Mouse (Mus musculus): ENCODE measurements around the gene Trim8. TPM values are rescaled to one million over a fixed set of nuclear protein-coding genes. Genes with fewer than 3 reads are reported as not detected.

Trim8 gene
- total RNA-seq, 4 experiments from 2014 or later = 22.0 to 24.0 (median 22.7) TPM

DNA sequence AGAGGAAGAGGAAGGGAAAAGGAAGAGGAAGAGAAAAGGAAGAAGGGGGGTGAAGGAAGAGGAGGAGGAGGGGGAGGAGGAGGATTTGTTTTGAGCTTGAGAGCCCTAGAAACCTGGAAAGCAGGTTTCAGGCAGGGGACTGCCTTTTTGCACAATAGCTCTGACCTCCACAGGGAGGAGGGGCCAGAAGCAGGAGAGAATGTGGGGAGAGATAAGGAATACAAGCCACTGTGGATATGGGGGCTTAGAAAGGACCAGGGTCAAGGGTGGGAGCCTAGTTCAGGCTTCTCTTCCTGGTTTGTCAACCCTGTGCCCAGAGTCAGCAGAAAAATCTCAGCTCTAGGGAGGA lies 21.6 kb downstream of the Trim8 start:
- no peak for DNase-seq (ENCODE audit: low spot score in 2 of 2)

DNA sequence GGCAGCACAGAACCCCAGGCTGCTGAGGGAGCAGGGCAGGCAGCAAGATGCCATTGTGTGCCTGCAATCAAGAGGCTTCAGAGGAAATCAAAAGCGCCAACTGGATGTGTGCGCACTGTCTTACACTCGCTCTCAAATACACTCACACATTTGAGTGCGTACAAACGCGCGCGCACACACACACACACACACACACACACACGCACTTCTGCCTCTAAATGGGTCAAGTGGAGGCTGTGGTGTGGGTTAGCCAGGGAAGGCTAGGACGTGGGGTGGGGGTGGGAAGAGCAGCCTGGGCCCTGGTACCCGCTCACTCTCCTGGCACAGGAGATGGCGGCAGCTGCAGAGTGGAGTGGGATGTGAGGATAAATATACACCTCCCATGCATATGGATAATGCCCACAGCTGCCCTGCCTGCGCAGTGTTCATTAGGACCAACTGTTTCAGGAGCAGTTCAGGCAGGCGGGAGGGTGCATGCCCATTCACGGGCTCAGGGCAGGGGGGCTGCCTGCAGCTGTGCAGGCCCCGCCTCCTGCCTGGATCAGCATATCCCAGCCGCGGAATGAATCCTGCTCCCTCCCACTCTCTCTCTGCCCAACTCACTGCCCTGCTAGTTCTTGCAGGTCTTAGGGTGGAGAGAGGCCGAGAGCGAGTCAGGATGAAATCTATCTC lies 22.1 kb downstream of the Trim8 start:
- DNase-seq (ENCODE audit: low spot score in 2 of 2) = no peak

GRCm38 (mm10) chr19:46524152-46524544 lies 22.6 kb downstream of the Trim8 start:
- no peak for DNase-seq (ENCODE audit: low spot score in 2 of 2)

DNA sequence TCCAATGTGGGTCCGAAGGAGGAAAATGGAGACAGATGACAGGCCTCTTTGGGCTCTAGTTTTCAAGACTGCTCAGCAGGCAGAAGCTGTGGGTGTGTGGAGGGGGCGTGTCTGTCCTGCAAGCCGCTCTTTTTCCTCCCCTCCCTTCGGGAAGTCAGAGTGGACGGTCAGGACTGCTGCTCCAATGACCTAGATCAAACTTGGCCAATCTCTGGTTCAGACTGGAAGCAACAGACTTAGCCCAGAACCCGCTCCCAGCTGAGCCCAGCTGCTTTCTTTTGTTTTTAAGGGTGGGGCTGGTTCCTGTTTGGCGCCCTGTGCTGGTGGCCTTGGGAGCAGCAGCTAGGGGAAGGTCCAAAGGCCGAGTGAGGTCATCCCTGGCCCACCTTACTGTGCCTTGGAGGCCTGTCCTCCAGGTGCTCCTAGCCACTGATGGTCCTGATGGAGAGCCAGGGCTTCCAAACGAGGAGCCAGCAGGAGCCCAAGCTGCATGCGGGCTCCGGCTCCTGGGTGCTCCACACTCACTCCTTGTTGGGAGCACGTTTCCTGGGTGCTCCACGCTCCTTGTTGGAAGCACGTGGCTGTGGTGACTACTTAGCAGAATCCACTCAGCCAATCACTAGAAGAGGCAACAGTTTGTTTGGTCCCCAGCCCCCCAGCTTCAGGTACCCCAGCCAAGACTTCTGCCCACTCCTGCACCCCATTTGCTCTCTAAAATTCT lies 23.3 kb downstream of the Trim8 start:
- peak; percentile 47 to 49 for DNase-seq (ENCODE audit: low spot score in 2 of 2)

- no peak for DNase-seq (ENCODE audit: low spot score in 2 of 2)
Observed at GRCm38 (mm10) chr19:46525691-46526631, 24.5 kb downstream of the Trim8 start.

GRCm38 (mm10) chr19:46527632-46528528 lies 26.4 kb downstream of the Trim8 start:
- no peak for DNase-seq (ENCODE audit: low spot score in 2 of 2)

DNA sequence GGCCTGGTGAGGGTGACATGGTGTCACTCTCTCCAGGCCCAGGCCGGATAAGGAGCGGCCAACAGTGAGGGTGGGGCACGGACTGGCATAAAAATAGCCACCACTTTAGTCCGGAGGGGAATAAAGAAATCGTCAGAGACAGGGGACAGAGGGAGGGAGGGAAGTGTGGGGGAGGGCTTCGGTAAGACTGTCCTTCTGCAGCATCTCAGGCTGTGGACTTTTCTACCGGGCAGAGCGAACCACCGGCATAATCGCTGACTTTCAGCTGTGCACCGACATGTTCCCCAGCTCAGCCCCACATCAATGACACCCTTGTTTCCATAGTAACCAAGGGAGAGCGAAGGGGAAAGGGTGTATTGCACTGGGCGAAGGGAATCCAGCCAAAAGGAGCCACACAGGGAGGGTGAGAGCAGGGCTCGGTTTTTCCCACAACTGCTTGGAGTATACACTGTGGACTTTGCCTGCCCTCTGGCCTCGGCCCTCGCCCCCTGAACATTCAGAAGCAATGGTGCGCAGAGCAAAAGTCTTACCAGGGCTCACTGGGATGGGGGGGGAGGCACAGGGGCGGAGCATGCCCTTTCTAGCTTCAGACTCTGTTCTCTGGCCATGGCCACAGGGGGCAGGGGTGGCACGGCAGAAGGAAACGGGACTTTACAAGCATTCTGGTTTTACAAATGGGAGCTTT lies 27.2 kb downstream of the Trim8 start:
- DNase-seq (ENCODE audit: low spot score in 2 of 2) = no peak

DNA sequence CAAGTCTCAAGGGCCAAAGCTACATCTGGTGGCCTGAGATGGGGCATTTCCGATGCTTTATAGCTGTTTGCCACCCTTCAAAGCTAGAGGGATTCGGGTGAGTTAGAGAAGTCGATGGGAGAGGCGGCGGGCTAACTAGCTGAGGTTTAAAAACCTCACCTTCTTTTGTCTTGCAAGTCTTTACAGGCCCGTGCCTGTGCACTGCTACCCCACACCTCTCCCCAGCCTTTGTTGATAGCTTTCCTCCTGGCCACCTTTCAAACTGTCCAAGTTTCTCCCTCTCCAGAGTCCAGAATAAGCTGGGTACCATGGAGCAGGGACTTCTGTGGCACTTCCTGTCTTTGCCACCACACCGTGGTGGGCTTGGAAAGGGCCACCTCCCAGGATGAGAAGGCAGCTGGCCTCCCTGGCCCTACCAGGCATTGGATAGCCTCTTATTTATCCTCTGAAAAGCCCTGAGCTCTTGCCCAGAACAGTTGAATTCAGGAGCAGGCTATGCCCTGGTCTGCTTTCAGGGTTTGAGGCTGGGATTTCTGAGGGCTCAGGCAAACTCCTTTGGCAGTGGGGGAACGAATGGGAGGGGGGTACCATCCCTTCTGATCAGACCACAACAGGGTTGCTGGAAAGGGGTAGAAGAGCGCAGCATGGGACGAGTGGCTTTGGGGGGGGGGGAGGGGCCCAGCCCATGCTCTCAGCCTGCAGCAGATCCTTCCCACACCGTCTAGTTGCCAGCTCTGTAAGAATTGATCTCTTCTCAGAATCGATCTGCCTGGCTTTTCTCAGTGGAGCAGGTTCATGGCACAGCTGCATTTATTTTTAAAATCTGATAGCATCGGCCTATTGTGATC lies 28.3 kb downstream of the Trim8 start:
- DNase-seq (ENCODE audit: low spot score in 2 of 2) = no peak

DNA sequence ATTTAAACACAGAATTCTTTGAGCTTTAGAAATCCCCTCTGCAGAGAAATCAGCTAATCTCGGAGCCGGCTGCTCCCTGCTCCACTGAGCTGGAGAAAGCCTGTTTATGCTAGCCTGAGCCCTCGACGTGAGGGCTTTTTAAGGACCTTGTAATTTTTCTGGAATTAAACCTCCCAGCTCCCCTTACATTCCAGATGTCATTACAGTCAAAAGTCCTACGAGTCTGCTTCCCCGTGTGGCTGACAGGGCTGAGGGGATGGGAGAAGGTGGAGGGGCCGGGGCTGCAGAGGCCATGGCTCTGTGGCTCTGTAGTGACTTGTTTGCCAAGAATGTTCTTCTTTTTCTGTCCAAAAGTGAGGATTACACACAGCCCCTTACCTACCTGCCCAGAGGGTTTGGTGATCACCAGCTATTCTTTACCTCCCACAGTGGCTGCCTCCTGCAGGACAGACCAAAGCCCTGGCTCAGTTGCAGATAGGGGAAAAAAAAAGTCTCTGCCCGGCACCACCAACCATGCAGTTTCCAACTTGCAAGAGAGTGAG lies 29.0 kb downstream of the Trim8 start:
- DNase-seq (ENCODE audit: low spot score in 2 of 2) = no peak

DNA sequence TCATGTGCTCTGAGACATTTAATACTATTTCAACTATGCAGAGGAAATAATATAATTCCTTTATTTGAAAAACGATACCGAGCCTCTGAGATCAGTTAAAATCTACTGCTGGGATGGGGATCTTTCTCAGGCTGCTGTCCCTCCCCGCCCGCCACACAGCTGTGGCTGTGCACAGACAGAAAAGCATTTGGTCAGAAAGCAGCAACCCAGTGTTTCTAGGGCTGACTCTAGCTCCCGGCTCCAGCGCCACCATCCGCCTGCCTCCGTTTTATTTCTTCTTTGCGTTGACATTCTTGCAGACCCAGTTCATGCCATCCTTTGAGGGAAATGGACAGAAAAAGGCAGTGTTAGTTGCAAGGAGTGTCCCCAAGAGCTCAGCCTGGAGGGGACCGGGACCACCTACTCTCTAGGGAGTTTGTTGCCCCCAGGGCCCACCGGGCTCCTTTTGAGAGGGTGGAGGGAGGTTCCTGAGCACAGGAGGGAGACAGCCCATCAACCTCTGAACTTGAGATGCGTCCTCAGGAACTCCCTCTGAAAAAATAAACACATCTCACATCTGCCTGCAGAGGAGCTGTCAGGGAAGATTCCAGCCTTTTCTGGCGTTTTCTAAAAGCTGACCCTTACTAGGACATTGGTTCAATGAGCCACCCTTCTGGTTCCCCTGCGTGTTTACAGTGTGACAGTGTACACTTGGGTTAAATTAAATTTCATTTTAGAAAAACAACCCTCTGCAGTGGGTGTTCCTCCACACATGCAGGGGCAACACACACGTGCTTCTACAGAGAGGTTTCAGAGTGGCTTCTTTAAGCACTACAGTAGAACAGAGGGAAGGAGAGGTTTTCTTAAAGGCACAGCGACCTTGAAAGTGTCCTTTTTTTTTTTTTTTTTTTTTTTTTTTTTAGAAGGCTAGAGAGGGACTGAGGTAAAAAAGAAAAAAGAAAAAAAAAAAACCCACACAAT lies 29.8 kb downstream of the Trim8 start:
- DNase-seq (ENCODE audit: low spot score in 2 of 2) = no peak

GRCm38 (mm10) chr19:46532031-46532688 lies 30.7 kb downstream of the Trim8 start:
- DNase-seq (ENCODE audit: low spot score in 2 of 2) = no peak

DNA sequence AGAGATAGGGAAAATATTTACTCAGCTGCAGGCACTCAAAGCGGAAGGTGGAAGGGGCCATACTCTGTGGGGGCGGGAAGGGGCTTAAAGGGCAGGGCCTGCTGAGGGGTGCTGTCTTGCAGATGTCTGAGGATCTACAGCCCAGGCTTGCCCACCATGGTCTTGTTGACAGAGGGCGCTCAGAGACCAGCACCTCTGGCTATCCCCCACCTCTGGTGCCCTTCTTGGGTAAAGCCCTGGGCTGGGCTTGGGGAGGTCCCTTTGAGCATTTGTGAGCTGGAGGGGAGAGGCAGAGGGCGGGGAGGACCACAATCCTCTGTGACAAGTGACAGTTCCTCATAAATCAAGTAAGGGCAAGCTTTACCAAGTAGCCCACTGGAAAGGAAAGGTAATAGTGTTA lies 31.6 kb downstream of the Trim8 start:
- DNase-seq (ENCODE audit: low spot score in 2 of 2) = no peak

GRCm38 (mm10) chr19:46533525-46533924 lies 32.0 kb downstream of the Trim8 start:
- DNase-seq (ENCODE audit: low spot score in 2 of 2) = no peak

DNA sequence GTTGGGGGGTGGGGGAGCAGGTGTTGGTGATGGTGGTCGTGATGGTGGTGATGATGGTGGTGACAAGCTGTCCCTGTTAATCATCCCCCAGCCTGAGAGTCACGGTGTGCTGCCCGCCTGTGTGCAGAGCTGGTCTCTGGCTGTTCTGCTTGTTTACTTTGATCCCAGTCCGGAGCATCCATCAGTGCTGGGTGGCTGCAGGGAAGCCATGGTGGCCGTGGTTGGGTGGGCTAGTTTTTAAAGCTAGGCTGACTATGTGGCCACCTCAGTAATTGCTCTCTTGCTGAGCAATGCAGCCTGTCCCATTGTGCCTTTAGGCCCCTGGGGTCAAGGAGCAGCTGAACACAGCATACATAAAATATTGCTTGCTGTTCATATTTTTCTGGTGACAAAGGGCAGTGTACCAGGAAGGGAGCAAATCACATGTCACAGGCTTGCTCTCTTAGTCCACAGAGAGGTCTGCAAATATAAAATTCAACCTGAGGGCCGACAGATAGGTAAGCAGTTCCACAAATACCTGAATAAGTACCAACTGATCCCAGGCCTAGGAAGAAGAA lies 33.1 kb downstream of the Trim8 start:
- no peak for DNase-seq (ENCODE audit: low spot score in 2 of 2)

DNA sequence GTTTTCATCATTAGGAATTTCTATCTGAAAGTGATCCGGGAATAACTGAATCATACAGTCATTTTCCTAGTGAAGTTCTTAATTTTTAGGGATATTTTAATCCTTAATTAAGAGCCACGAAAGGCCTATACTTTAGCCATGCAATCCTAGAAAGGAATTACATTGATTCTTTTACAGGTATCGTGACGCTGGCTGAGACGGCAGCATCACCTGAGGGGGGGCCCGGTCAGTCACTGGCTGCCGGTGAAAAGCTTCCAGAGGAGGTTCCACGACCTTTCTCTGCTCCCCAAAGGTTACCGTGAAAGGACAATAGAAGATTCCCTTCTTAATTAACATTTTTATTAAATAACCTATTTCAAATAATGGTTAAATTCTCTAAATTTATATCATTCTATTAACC lies 35.9 kb downstream of the Trim8 start:
- DNase-seq (ENCODE audit: low spot score in 2 of 2) = no peak

GRCm38 (mm10) chr19:46538213-46538612 lies 36.7 kb downstream of the Trim8 start:
- no peak for DNase-seq (ENCODE audit: low spot score in 2 of 2)

GRCm38 (mm10) chr19:46542750-46543149 lies 41.2 kb downstream of the Trim8 start:
- no peak for DNase-seq (ENCODE audit: low spot score in 2 of 2)

All from gastrocnemius, adult 8-10 months (tissue).